Mouse (Mus musculus): Measurements from ENCODE around the gene Tssc4. TPM values are rescaled to one million over a fixed set of nuclear protein-coding genes. Genes with fewer than 3 reads are reported as not detected.

Tssc4 gene
- total and polyA plus RNA-seq, 3 experiments: 44.1 to 55.1 (median 49.8) TPM

GRCm38 (mm10) chr7:143112395-143112794 is 43.3 kb downstream of the Tssc4 start:
- no peak overlapping the region for H3K27ac ChIP-seq (ENCODE audit: insufficient read depth, low read depth)
- dilution Hi-C loops (cut with MboI; ENCODE audit: extremely low pct_ligation_motif_present, extremely low pct_unique_long_range_greater_than_20kb, low sequenced_read_pairs) (no loop called here), in situ Hi-C loops (cut with MboI; ENCODE audit: low pct_ligation_motif_present, low pct_unique_long_range_greater_than_20kb, low sequenced_read_pairs) (no loop called here)
- H3K4me1 ChIP-seq (ENCODE audit: control insufficient read depth in 1 of 2, insufficient read depth in 2 of 2): no peaks in the 10 kb centered on the region
- DNase-seq (ENCODE audit: extremely low read depth): no peak
- no peaks in the 10 kb centered on the region for H3K79me2 ChIP-seq (replicated peaks; ENCODE audit: control insufficient read depth, extremely low read depth, insufficient read depth, poor library complexity, severe bottlenecking)
- no peak overlapping the region for H3K4me2 ChIP-seq (ENCODE audit: insufficient read depth, low read depth, poor library complexity, severe bottlenecking)
- TF ChIP-seq PAX5 (IDR thresholded peaks at IDR 0.05; ENCODE audit: low read length): no peak
- no peak for TF ChIP-seq SMC3 (IDR thresholded peaks at IDR 0.05; ENCODE audit: low read depth, low read length)
- no peak for TF ChIP-seq ETS1 (conservative IDR thresholded peaks at IDR 0.05; ENCODE audit: low read depth, low read length)
- TF ChIP-seq POLR2AphosphoS2 (IDR thresholded peaks at IDR 0.05; ENCODE audit: low read depth, low read length): no peak
- TF ChIP-seq GABPA (IDR thresholded peaks at IDR 0.05; ENCODE audit: insufficient replicate concordance, low read depth, low read length): no peak
- peaks cover 83% of the 10 kb centered on the region for H3K27me3 ChIP-seq (replicated peaks)
- no peak overlapping the region for H3K4me3 ChIP-seq (replicated peaks in 1 of 3; ENCODE audit: low read depth in 2 of 3, low read length in 2 of 3, poor library complexity in 1 of 3)
- no peaks in the 10 kb centered on the region for H3K36me3 ChIP-seq (replicated peaks in 1 of 2; ENCODE audit: control insufficient read depth in 1 of 2, insufficient read depth in 1 of 2, low read length in 1 of 2)
- H3K9ac ChIP-seq (ENCODE audit: insufficient read depth, low read depth): no peak overlapping the region
- peaks cover 14% of the 10 kb centered on the region for H3K9me3 ChIP-seq (replicated peaks; ENCODE audit: low read length)

- dilution Hi-C loops (cut with MboI; ENCODE audit: extremely low pct_ligation_motif_present, extremely low pct_unique_long_range_greater_than_20kb, low sequenced_read_pairs) (no loop called here), in situ Hi-C loops (cut with MboI; ENCODE audit: low pct_ligation_motif_present, low pct_unique_long_range_greater_than_20kb, low sequenced_read_pairs) (no loop called here)
- no peak overlapping the region for H3K4me3 ChIP-seq (replicated peaks in 1 of 3; ENCODE audit: low read depth in 2 of 3, low read length in 2 of 3, poor library complexity in 1 of 3)
- H3K4me1 ChIP-seq (ENCODE audit: control insufficient read depth in 1 of 2, insufficient read depth in 2 of 2): peaks cover 3 to 7% of the 10 kb centered on the region in 2 experiments; a peak in 3 of 4 replicates
- no peaks in the 10 kb centered on the region for H3K36me3 ChIP-seq (replicated peaks in 1 of 2; ENCODE audit: control insufficient read depth in 1 of 2, insufficient read depth in 1 of 2, low read length in 1 of 2)
- DNase-seq (ENCODE audit: extremely low read depth): no peak
- no peaks in the 10 kb centered on the region for H3K79me2 ChIP-seq (replicated peaks; ENCODE audit: control insufficient read depth, extremely low read depth, insufficient read depth, poor library complexity, severe bottlenecking)
- no peak overlapping the region for H3K27ac ChIP-seq (ENCODE audit: insufficient read depth, low read depth)
- no peak for TF ChIP-seq MAX (IDR thresholded peaks at IDR 0.05; ENCODE audit: low read length)
- TF ChIP-seq RAD21 (IDR thresholded peaks at IDR 0.05; ENCODE audit: low read depth, low read length): peak; percentile 22
- TF ChIP-seq ZMIZ1 (IDR thresholded peaks at IDR 0.05; ENCODE audit: low read depth, low read length): no peak
- TF ChIP-seq BHLHE40 (IDR thresholded peaks at IDR 0.05; ENCODE audit: low read depth, low read length): no peak
- H3K27me3 ChIP-seq (replicated peaks): peaks cover 76% of the 10 kb centered on the region
- H3K9me3 ChIP-seq (replicated peaks; ENCODE audit: low read length): peaks cover 14% of the 10 kb centered on the region
- H3K9ac ChIP-seq (ENCODE audit: insufficient read depth, low read depth): no peak overlapping the region
- H3K4me2 ChIP-seq (ENCODE audit: insufficient read depth, low read depth, poor library complexity, severe bottlenecking): no peak overlapping the region
These were observed 45.7 kb downstream of the Tssc4 start for GRCm38 (mm10) chr7:143114773-143115172.

- dilution Hi-C loops (cut with MboI; ENCODE audit: extremely low pct_ligation_motif_present, extremely low pct_unique_long_range_greater_than_20kb, low sequenced_read_pairs): no loop called here
- no peak overlapping the region for H3K27ac ChIP-seq (ENCODE audit: insufficient read depth, low read depth)
These were observed 47.5 kb downstream of the Tssc4 start for GRCm38 (mm10) chr7:143116521-143116920.

More at GRCm38 (mm10) chr7:143116521-143116920, 47.5 kb downstream of the Tssc4 start:
- H3K36me3 ChIP-seq (replicated peaks in 1 of 2; ENCODE audit: control insufficient read depth in 1 of 2, insufficient read depth in 1 of 2, low read length in 1 of 2): no peaks in the 10 kb centered on the region
- no peak for DNase-seq (ENCODE audit: extremely low read depth)
- peaks cover 14% of the 10 kb centered on the region for H3K9me3 ChIP-seq (replicated peaks; ENCODE audit: low read length)
- TF ChIP-seq MAZ (IDR thresholded peaks at IDR 0.05; ENCODE audit: low read depth, low read length) (no peak), CTCF (conservative IDR thresholded peaks at IDR 0.05 in 1 of 2, IDR thresholded peaks at IDR 0.05 in 1 of 2; ENCODE audit: low read depth in 2 of 2, low read length in 2 of 2) (no peak), POLR2A (IDR thresholded peaks at IDR 0.05; ENCODE audit: low read depth, low read length) (no peak), RCOR1 (conservative IDR thresholded peaks at IDR 0.05; ENCODE audit: low read depth, low read length) (no peak), MXI1 (IDR thresholded peaks at IDR 0.05; ENCODE audit: low read depth, low read length) (no peak), E2F4 (IDR thresholded peaks at IDR 0.05; ENCODE audit: insufficient replicate concordance, low read depth, low read length) (no peak), NELFE (IDR thresholded peaks at IDR 0.05; ENCODE audit: low read depth, low read length) (no peak), CHD1 (IDR thresholded peaks at IDR 0.05; ENCODE audit: low read depth, low read length) (no peak), TBP (conservative IDR thresholded peaks at IDR 0.05; ENCODE audit: low read depth, low read length) (no peak), JUN (IDR thresholded peaks at IDR 0.05; ENCODE audit: insufficient read depth, low read depth, low read length) (no peak), GABPA (IDR thresholded peaks at IDR 0.05; ENCODE audit: insufficient replicate concordance, low read depth, low read length) (no peak), ZNF384 (IDR thresholded peaks at IDR 0.05; ENCODE audit: low read depth, low read length) (no peak), JUND (conservative IDR thresholded peaks at IDR 0.05; ENCODE audit: low read depth, low read length) (no peak), POLR2AphosphoS2 (IDR thresholded peaks at IDR 0.05; ENCODE audit: low read depth, low read length) (no peak), USF2 (conservative IDR thresholded peaks at IDR 0.05; ENCODE audit: low read depth, low read length) (no peak), PAX5 (IDR thresholded peaks at IDR 0.05; ENCODE audit: low read length) (no peak), NRF1 (IDR thresholded peaks at IDR 0.05; ENCODE audit: low read depth, low read length) (no peak), MAFK (IDR thresholded peaks at IDR 0.05; ENCODE audit: insufficient replicate concordance, low read length) (no peak), HCFC1 (IDR thresholded peaks at IDR 0.05; ENCODE audit: low read depth, low read length) (no peak), MAX (IDR thresholded peaks at IDR 0.05; ENCODE audit: low read length) (no peak)
- in situ Hi-C loops (cut with MboI; ENCODE audit: low pct_ligation_motif_present, low pct_unique_long_range_greater_than_20kb, low sequenced_read_pairs): no loop called here
- H3K4me2 ChIP-seq (ENCODE audit: insufficient read depth, low read depth, poor library complexity, severe bottlenecking): no peak overlapping the region
- no peak overlapping the region for H3K9ac ChIP-seq (ENCODE audit: insufficient read depth, low read depth)
- H3K79me2 ChIP-seq (replicated peaks; ENCODE audit: control insufficient read depth, extremely low read depth, insufficient read depth, poor library complexity, severe bottlenecking): no peaks in the 10 kb centered on the region
- H3K4me1 ChIP-seq (ENCODE audit: control insufficient read depth in 1 of 2, insufficient read depth in 2 of 2): peaks cover 4 to 15% of the 10 kb centered on the region in 2 experiments; a peak in 3 of 4 replicates
- H3K27me3 ChIP-seq (replicated peaks): peaks cover 64% of the 10 kb centered on the region
- H3K4me3 ChIP-seq (replicated peaks in 1 of 3; ENCODE audit: low read depth in 2 of 3, low read length in 2 of 3, poor library complexity in 1 of 3): no peak overlapping the region
